Comparison of ENCODE assay signal across 7 mouse cellular contexts in the genomic region with DNA sequence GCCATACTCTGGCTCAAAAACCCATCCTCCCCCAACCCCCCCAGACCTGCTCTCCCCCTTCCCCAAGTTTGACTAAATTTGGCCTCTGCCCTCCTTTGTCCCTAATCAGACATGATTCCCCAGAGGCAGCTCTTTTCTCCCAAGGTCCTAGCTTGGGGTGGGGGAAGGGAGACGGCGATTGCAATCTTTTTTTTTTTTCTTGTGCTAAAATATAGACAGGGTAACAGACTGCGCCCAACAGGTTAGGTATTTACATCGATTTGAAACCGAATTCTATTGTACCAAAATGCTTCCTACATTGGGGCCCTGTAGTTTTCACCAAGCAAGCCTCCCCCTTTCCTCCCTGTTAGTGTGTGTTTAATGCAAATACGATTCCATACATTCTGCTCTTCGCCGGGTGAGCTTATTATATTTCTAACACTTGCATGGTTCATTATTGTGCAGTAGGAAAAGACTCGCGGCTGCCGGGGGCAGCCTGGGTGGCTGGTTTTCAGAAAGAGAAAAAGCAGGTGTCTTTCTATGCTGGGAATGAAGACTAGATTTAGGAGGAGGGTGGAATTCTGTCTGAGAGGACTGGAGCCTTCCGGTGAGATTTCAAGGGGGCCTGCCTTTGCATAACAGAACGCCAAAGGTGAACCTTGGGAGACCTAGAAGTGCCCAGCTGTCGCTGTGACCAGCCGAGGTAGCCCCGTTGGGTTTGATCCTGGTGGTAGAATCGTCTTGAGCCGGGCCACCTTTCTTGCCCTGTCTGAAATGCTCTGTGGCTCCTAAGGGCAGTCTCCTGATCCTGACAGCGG.
DNase-seq lines count a peak whose midpoint lies in the region; ATAC-seq and TF ChIP-seq lines count a peak whose summit lies in the region.

No protein-coding gene starts in this region.

- no peaks in the 10 kb centered on the region for H3K9me3 ChIP-seq in lung, postnatal 0 days (ENCODE audit: low read length)
- no peaks in the 10 kb centered on the region for H3K9me3 ChIP-seq in forebrain, embryonic 16.5 days (ENCODE audit: control insufficient read depth, low read length)
- no peaks in the 10 kb centered on the region for H3K9me3 ChIP-seq in liver, embryonic 14.5 days (ENCODE audit: control insufficient read depth, low read length)

- peaks cover 45% of the 10 kb centered on the region for H3K4me1 ChIP-seq in lung, postnatal 0 days (ENCODE audit: insufficient read depth, low read depth, low read length)
- H3K4me1 ChIP-seq in forebrain, embryonic 16.5 days (replicated peaks; ENCODE audit: control insufficient read depth, insufficient read depth, low read length), result peaks cover 48% of the 10 kb centered on the region
- peaks cover 0 to 11% of the 10 kb centered on the region in 2 experiments; a peak in 3 of 4 replicates for H3K4me1 ChIP-seq in liver, embryonic 14.5 days (replicated peaks; ENCODE audit: control insufficient read depth in 2 of 2, insufficient read depth in 2 of 2, low read length in 1 of 2)

- no peaks in the 10 kb centered on the region for H3K36me3 ChIP-seq in lung, postnatal 0 days (ENCODE audit: insufficient read depth, low read length)
- no peaks in the 10 kb centered on the region for H3K36me3 ChIP-seq in forebrain, embryonic 16.5 days (ENCODE audit: control insufficient read depth, insufficient read depth)
- no peaks in the 10 kb centered on the region for H3K36me3 ChIP-seq in liver, embryonic 14.5 days (replicated peaks; ENCODE audit: control insufficient read depth, insufficient read depth, low read depth)

- TF ChIP-seq CTCF in lung, postnatal 0 days (IDR thresholded peaks at IDR 0.05), result no peak
- no peak for TF ChIP-seq CTCF in liver, embryonic 14.5 days (IDR thresholded peaks at IDR 0.05; ENCODE audit: low read depth)

- 36% methylated on average over 19 of the region's 19 CpGs for WGBS in lung, postnatal 0 days
- WGBS in forebrain, embryonic 16.5 days, result 23% methylated on average over 19 of the region's 19 CpGs
- 38% methylated on average over 19 of the region's 19 CpGs for WGBS in liver, embryonic 14.5 days (ENCODE audit: insufficient replicate concordance)

- no peaks in the 10 kb centered on the region for H3K27me3 ChIP-seq in lung, postnatal 0 days (replicated peaks; ENCODE audit: insufficient read depth, low read length)
- H3K27me3 ChIP-seq in forebrain, embryonic 16.5 days (replicated peaks; ENCODE audit: control insufficient read depth, insufficient read depth, low read length), result peaks cover 26% of the 10 kb centered on the region
- H3K27me3 ChIP-seq in liver, embryonic 14.5 days (ENCODE audit: control insufficient read depth, insufficient read depth, low read length), result peaks cover 32% of the 10 kb centered on the region

- H3K9ac ChIP-seq in lung, postnatal 0 days (replicated peaks; ENCODE audit: low read depth), result peak overlapping the region; percentile 86
- no peak overlapping the region for H3K9ac ChIP-seq in forebrain, embryonic 16.5 days (replicated peaks; ENCODE audit: low read depth, low read length)
- H3K9ac ChIP-seq in liver, embryonic 14.5 days (replicated peaks), result no peak overlapping the region

- no peak for DNase-seq in lung, postnatal 0 days (ENCODE audit: low spot score)
- DNase-seq in lung, postnatal 4 days, result no peak
- no peak for DNase-seq in liver, embryonic 14.5 days (ENCODE audit: low read depth in 3 of 3, low spot score in 3 of 3)
- no peak for DNase-seq in right cerebral cortex, adult 18-20 months
- DNase-seq in cerebellum, adult 11-12 months, result no peak
- DNase-seq in frontal cortex, postnatal 25 days (ENCODE audit: low spot score in 2 of 2), result no peak

- no peak for ATAC-seq in lung, postnatal 0 days
- ATAC-seq in forebrain, embryonic 16.5 days, result no peak
- no peak for ATAC-seq in liver, embryonic 14.5 days (ENCODE audit: insufficient read depth)

- H3K27ac ChIP-seq in lung, postnatal 0 days (ENCODE audit: low read length), result peak overlapping the region; percentile 96
- peak overlapping the region; percentile 74 for H3K27ac ChIP-seq in forebrain, embryonic 16.5 days (ENCODE audit: low read length)
- H3K27ac ChIP-seq in liver, embryonic 14.5 days, result no peak overlapping the region

- no peak for TF ChIP-seq EP300 in lung, postnatal 0 days (IDR thresholded peaks at IDR 0.05)
- TF ChIP-seq EP300 in liver, embryonic 14.5 days (IDR thresholded peaks at IDR 0.05; ENCODE audit: low read depth), result no peak

- H3K4me2 ChIP-seq in lung, postnatal 0 days (replicated peaks; ENCODE audit: low read depth, low read length), result peak overlapping the region; percentile 95
- peak overlapping the region; percentile 95 for H3K4me2 ChIP-seq in forebrain, embryonic 16.5 days (ENCODE audit: low read length)
- H3K4me2 ChIP-seq in liver, embryonic 14.5 days (ENCODE audit: low read depth), result peak overlapping the region; percentile 56

- peak overlapping the region; percentile 79; the same call in 1 of the 2 replicates for H3K4me3 ChIP-seq in lung, postnatal 0 days (ENCODE audit: low read depth, low read length)
- H3K4me3 ChIP-seq in forebrain, embryonic 16.5 days (replicated peaks; ENCODE audit: low read length), result peak overlapping the region; percentile 68; the same call in 1 of the 2 replicates
- H3K4me3 ChIP-seq in liver, embryonic 14.5 days (ENCODE audit: insufficient read depth in 1 of 2, low read depth in 2 of 2, low read length in 2 of 2), result no peak overlapping the region

Comparison
In these comparisons a context has a peak if more than half of its experiments do, and no peak if none do; other contexts are left out.
1. H3K4me3 ChIP-seq: peak in lung, postnatal 0 days (single experiment) and forebrain, embryonic 16.5 days (single experiment); none in liver, embryonic 14.5 days (0 of 2).
2. Peak in every context shown above with its lines, with median percentiles within 50 percentile points of each other: H3K4me2 ChIP-seq.